In genomic region chr10:77869651-77870050, GRCm38 (mm10) we compare ENCODE assay signal across 27 mouse cellular contexts. TPM values are rescaled to one million over a fixed set of nuclear protein-coding genes. Genes with fewer than 3 reads are reported as not detected.
"Had no signal": no experiment of that assay in that cellular context is flagged by ENCODE, and none has a peak within 500 bp of the region (broad histone marks: within the 10 kb centered on the region; RNA-seq: fewer than 3 reads in every experiment).

No protein-coding gene starts in this region.

- H3K4me3 ChIP-seq: limb, embryonic 10.5 days; limb, embryonic 13.5 days; liver, embryonic 12.5 days; liver, embryonic 15.5 days; midbrain, embryonic 12.5 days; midbrain, embryonic 15.5 days; neural tube, embryonic 12.5 days; neural tube, embryonic 15.5 days; stomach, embryonic 15.5 days had no signal

- H3K9ac ChIP-seq: limb, embryonic 13.5 days; liver, embryonic 12.5 days; liver, embryonic 15.5 days; midbrain, embryonic 12.5 days; midbrain, embryonic 15.5 days; neural tube, embryonic 12.5 days; neural tube, embryonic 15.5 days; stomach, embryonic 15.5 days had no signal

- H3K9me3 ChIP-seq: limb, embryonic 10.5 days; limb, embryonic 13.5 days; liver, embryonic 12.5 days; liver, embryonic 15.5 days; midbrain, embryonic 12.5 days; midbrain, embryonic 15.5 days; neural tube, embryonic 12.5 days; neural tube, embryonic 15.5 days; stomach, embryonic 15.5 days had no signal

- ATAC-seq: inflammation-experienced regulatory T-cells, adult 6 months; intestine, embryonic 16.5 days; liver, embryonic 12.5 days; midbrain, embryonic 15.5 days had no signal

- H3K36me3 ChIP-seq: limb, embryonic 10.5 days; limb, embryonic 13.5 days; liver, embryonic 12.5 days; liver, embryonic 15.5 days; midbrain, embryonic 12.5 days; midbrain, embryonic 15.5 days; neural tube, embryonic 12.5 days; neural tube, embryonic 15.5 days; stomach, embryonic 15.5 days had no signal

- H3K4me1 ChIP-seq: limb, embryonic 13.5 days; liver, embryonic 15.5 days; midbrain, embryonic 15.5 days; neural tube, embryonic 15.5 days; stomach, embryonic 15.5 days had no signal

- H3K27ac ChIP-seq: kidney, postnatal 0 days; limb, embryonic 10.5 days; limb, embryonic 13.5 days; liver, embryonic 12.5 days; liver, embryonic 15.5 days; macrophage; midbrain, embryonic 12.5 days; midbrain, embryonic 15.5 days; neural tube, embryonic 12.5 days; neural tube, embryonic 15.5 days; stomach, embryonic 15.5 days had no signal

- DNase-seq: kidney, adult 2 months; kidney, postnatal 36 days; liver; right cerebral cortex, adult 18-20 months; right cerebral cortex, postnatal 14 days; right cerebral cortex, postnatal 4 days; thymus, postnatal 25 days had no signal

- H3K27me3 ChIP-seq: limb, embryonic 13.5 days; liver, embryonic 12.5 days; liver, embryonic 15.5 days; midbrain, embryonic 12.5 days; midbrain, embryonic 15.5 days; neural tube, embryonic 12.5 days; neural tube, embryonic 15.5 days; stomach, embryonic 15.5 days had no signal

- H3K4me2 ChIP-seq: limb, embryonic 13.5 days; liver, embryonic 12.5 days; liver, embryonic 15.5 days; midbrain, embryonic 12.5 days; midbrain, embryonic 15.5 days; neural tube, embryonic 12.5 days; neural tube, embryonic 15.5 days; stomach, embryonic 15.5 days had no signal

RNA-seq across cellular contexts. Expression of gene Gm3285, which starts 7.9 kb away (rescaled TPM):
- total RNA-seq: layer of hippocampus, adult 8-10 months; layer of hippocampus, postnatal 10 days; left cerebral cortex, adult 8-10 months; left cerebral cortex, postnatal 25 days; megakaryocyte, adult 5-6 weeks had no signal
- polyA plus RNA-seq: inflammation-experienced regulatory T-cells, adult 6 months; intestine, embryonic 16.5 days; kidney, adult 2 months; kidney, embryonic 14.5 days; kidney, postnatal 0 days; limb, embryonic 10.5 days; limb, embryonic 13.5 days; liver, embryonic 12.5 days; liver, embryonic 15.5 days; macrophage; midbrain, embryonic 12.5 days; midbrain, embryonic 15.5 days; neural tube, embryonic 12.5 days; neural tube, embryonic 15.5 days; stomach, embryonic 15.5 days; thymus, postnatal 0 days had no signal

RNA-seq across cellular contexts. Expression of gene Gm10318, which starts 17.0 kb away (rescaled TPM):
- total RNA-seq: layer of hippocampus, adult 8-10 months; layer of hippocampus, postnatal 10 days; left cerebral cortex, adult 8-10 months; left cerebral cortex, postnatal 25 days; megakaryocyte, adult 5-6 weeks had no signal
- polyA plus RNA-seq: inflammation-experienced regulatory T-cells, adult 6 months; intestine, embryonic 16.5 days; kidney, adult 2 months; kidney, embryonic 14.5 days; kidney, postnatal 0 days; limb, embryonic 10.5 days; limb, embryonic 13.5 days; liver, embryonic 12.5 days; liver, embryonic 15.5 days; macrophage; midbrain, embryonic 12.5 days; midbrain, embryonic 15.5 days; neural tube, embryonic 12.5 days; neural tube, embryonic 15.5 days; stomach, embryonic 15.5 days; thymus, postnatal 0 days had no signal

RNA-seq across cellular contexts. Expression of gene Gm36176, which starts 23.0 kb away (rescaled TPM):
- total RNA-seq: layer of hippocampus, adult 8-10 months; layer of hippocampus, postnatal 10 days; left cerebral cortex, adult 8-10 months; left cerebral cortex, postnatal 25 days; megakaryocyte, adult 5-6 weeks had no signal
- polyA plus RNA-seq: inflammation-experienced regulatory T-cells, adult 6 months; intestine, embryonic 16.5 days; kidney, adult 2 months; kidney, embryonic 14.5 days; kidney, postnatal 0 days; limb, embryonic 10.5 days; limb, embryonic 13.5 days; liver, embryonic 12.5 days; liver, embryonic 15.5 days; macrophage; midbrain, embryonic 12.5 days; midbrain, embryonic 15.5 days; neural tube, embryonic 12.5 days; neural tube, embryonic 15.5 days; stomach, embryonic 15.5 days; thymus, postnatal 0 days had no signal

RNA-seq across cellular contexts. Expression of gene Lrrc3, which starts 32.7 kb away (rescaled TPM):
- polyA plus RNA-seq: inflammation-experienced regulatory T-cells, adult 6 months; macrophage had no signal

RNA-seq across cellular contexts. Expression of gene Krtap10-10, which starts 33.9 kb away (rescaled TPM):
- total RNA-seq: layer of hippocampus, adult 8-10 months; layer of hippocampus, postnatal 10 days; left cerebral cortex, adult 8-10 months; left cerebral cortex, postnatal 25 days; megakaryocyte, adult 5-6 weeks had no signal
- polyA plus RNA-seq: inflammation-experienced regulatory T-cells, adult 6 months; intestine, embryonic 16.5 days; kidney, adult 2 months; kidney, embryonic 14.5 days; kidney, postnatal 0 days; limb, embryonic 10.5 days; limb, embryonic 13.5 days; liver, embryonic 12.5 days; liver, embryonic 15.5 days; macrophage; midbrain, embryonic 12.5 days; midbrain, embryonic 15.5 days; neural tube, embryonic 12.5 days; neural tube, embryonic 15.5 days; stomach, embryonic 15.5 days; thymus, postnatal 0 days had no signal
